Comparison of ENCODE assay signal across 8 mouse cellular contexts in the genomic region with DNA sequence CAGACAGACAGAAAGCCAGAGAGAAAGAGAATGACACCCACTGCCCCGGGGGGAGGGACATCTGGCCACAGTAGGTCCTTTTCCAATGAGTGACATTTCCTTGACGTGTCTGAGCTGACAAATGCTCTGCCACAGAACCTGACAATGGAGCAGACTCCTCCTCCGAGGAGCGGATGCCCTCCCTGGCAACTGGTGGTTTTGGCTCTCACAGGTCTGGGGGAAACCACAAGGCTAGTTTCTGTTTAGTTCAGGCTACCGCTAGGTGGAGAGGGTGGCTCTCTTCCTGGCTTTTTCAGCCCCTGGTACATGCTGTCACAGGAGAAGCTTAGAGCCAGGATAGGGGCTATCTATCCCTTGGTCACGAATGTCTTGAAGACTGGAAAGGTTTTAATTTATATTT.
DNase-seq lines count a peak whose midpoint lies in the region; ATAC-seq lines count a peak whose summit lies in the region.

No protein-coding gene starts in this region.

- no peak overlapping the region for H3K9ac ChIP-seq in intestine, embryonic 16.5 days (ENCODE audit: low read depth, low read length)
- 0 out of 2 replicates have a peak overlapping the region, but pooled peaks have one; percentile 2 for H3K9ac ChIP-seq in limb, embryonic 12.5 days (replicated peaks)
- no peak overlapping the region for H3K9ac ChIP-seq in midbrain, embryonic 13.5 days (replicated peaks)

- WGBS in intestine, embryonic 16.5 days, result 13% methylated on average over 6 of the region's 6 CpGs
- 6% methylated on average over 6 of the region's 6 CpGs for WGBS in limb, embryonic 12.5 days
- 9% methylated on average over 6 of the region's 6 CpGs for WGBS in midbrain, embryonic 13.5 days

- no peaks in the 10 kb centered on the region for H3K9me3 ChIP-seq in intestine, embryonic 16.5 days (ENCODE audit: control insufficient read depth, low read length)
- no peaks in the 10 kb centered on the region for H3K9me3 ChIP-seq in limb, embryonic 12.5 days
- no peaks in the 10 kb centered on the region for H3K9me3 ChIP-seq in midbrain, embryonic 13.5 days

- H3K4me1 ChIP-seq in intestine, embryonic 16.5 days (ENCODE audit: control insufficient read depth, insufficient read depth, low read length), result peaks cover 6% of the 10 kb centered on the region; the same call in 1 of the 2 replicates
- peaks cover 16% of the 10 kb centered on the region for H3K4me1 ChIP-seq in limb, embryonic 12.5 days (replicated peaks)
- H3K4me1 ChIP-seq in midbrain, embryonic 13.5 days (replicated peaks), result 0 out of 2 replicates have a peak, but pooled peaks cover 4% of the 10 kb centered on the region

- no peak overlapping the region for H3K4me2 ChIP-seq in intestine, embryonic 16.5 days (ENCODE audit: low read depth, low read length)
- peak overlapping the region; percentile 26; the same call in 1 of the 2 replicates for H3K4me2 ChIP-seq in limb, embryonic 12.5 days
- no peak overlapping the region for H3K4me2 ChIP-seq in midbrain, embryonic 13.5 days (replicated peaks)

- peak; percentile 8 for DNase-seq in cerebellum, adult 9-10 months
- no peak for DNase-seq in cerebellum, adult 8-10 months
- peak; percentile 18 for DNase-seq in brain, embryonic 18.5 days (ENCODE audit: low read depth, low spot score)
- DNase-seq in heart, adult 11 months, result peak; percentile 98
- DNase-seq in splenic B cell, adult 2 months (ENCODE audit: low read depth, low spot score), result peak; percentile 81

- no peak overlapping the region for H3K27ac ChIP-seq in intestine, embryonic 16.5 days (ENCODE audit: low read length)
- H3K27ac ChIP-seq in limb, embryonic 12.5 days, result no peak overlapping the region
- H3K27ac ChIP-seq in midbrain, embryonic 13.5 days, result no peak overlapping the region

- H3K4me3 ChIP-seq in intestine, embryonic 16.5 days (ENCODE audit: low read length), result no peak overlapping the region
- H3K4me3 ChIP-seq in limb, embryonic 12.5 days (replicated peaks), result no peak overlapping the region
- H3K4me3 ChIP-seq in midbrain, embryonic 13.5 days (replicated peaks), result no peak overlapping the region

- peak; percentile 50 for ATAC-seq in intestine, embryonic 16.5 days
- no peak for ATAC-seq in limb, embryonic 12.5 days (ENCODE audit: insufficient number of reproducible peaks, insufficient read depth, low FRiP score, low TSS enrichment, low read depth)
- peak; percentile 67 for ATAC-seq in midbrain, embryonic 13.5 days

- no peaks in the 10 kb centered on the region for H3K36me3 ChIP-seq in intestine, embryonic 16.5 days (ENCODE audit: control insufficient read depth, insufficient read depth, low read length)
- H3K36me3 ChIP-seq in limb, embryonic 12.5 days, result no peaks in the 10 kb centered on the region
- H3K36me3 ChIP-seq in midbrain, embryonic 13.5 days, result no peaks in the 10 kb centered on the region
- H3K36me3 ChIP-seq in splenic B cell, adult 2 months (ENCODE audit: control insufficient read depth, insufficient read depth, low read length, poor library complexity, severe bottlenecking), result no peaks in the 10 kb centered on the region

- no peaks in the 10 kb centered on the region for H3K27me3 ChIP-seq in intestine, embryonic 16.5 days (replicated peaks; ENCODE audit: control insufficient read depth, insufficient read depth, low read length)
- H3K27me3 ChIP-seq in limb, embryonic 12.5 days, result no peaks in the 10 kb centered on the region
- H3K27me3 ChIP-seq in midbrain, embryonic 13.5 days, result 0 out of 2 replicates have a peak, but pooled peaks cover 3% of the 10 kb centered on the region
- no peaks in the 10 kb centered on the region for H3K27me3 ChIP-seq in splenic B cell, adult 2 months (ENCODE audit: control insufficient read depth, insufficient read depth, low read length, poor library complexity, severe bottlenecking)
